Mouse (Mus musculus): ENCODE measurements around the gene Cacna1g.

The Cacna1g gene

DNA sequence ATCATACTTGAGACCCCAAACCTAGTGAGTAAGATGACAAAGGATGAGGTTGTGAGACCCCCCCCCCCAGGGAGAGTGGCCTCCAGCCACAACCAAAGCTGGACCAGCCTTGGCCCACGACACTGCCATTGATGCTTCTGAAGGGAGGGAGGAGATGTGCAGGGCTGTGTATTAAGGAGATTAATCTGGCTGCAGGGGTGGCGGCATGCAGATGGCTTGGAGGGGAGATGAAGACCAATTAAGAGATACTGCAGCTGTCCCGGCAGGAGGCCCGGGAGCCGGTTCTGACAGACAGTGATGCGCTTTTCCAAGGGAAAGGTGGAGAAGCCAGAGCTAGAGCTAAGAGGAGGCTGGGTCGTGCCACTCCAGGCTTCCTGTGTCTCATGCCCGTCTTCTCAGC, 24.8 kb downstream of the Cacna1g start:
- DNase-seq (ENCODE audit: low read depth in 2 of 2, low spot score in 2 of 2) = no peak

DNA sequence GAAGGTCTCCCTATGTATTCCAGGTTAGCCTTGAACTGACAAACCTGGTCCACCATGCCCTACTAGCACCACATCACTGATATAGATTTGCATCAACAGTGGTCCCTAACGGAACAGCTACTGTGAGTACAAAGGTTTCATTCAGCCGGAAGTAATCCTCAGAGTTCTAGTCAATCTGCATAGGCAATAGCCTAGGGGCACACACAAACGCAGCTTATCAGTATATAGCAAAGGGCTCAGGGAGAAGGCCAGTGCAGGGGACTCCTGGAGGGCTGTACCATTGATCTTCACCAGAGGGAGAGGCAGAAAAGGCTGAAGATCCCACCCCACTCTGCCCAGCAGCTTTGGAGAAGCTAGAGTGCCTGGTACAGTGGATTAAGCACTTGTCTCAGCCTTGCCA, 27.0 kb downstream of the Cacna1g start:
- DNase-seq (ENCODE audit: low read depth in 2 of 2, low spot score in 2 of 2) = no peak

DNA sequence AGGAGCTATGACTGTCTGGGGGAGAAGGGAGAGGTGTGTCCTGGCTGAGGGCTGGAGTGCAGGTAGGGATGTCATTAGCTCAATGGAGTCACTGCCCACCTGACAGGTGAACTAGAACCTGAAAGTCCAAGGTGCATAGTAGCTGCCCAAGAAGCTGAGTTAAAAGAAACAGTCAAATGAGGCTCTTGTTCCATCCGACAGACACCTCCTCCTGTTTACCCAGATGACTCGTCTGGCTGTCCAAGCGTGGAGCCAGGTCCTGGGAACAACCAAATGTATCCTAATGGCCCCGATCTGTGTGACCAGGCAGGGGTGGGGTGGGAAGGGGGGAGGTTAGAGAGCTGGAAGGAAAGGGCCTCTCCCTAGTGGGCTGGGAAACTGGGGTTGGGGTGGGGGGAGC, 28.7 kb downstream of the Cacna1g start:
- no peak for DNase-seq (ENCODE audit: low read depth in 2 of 2, low spot score in 2 of 2)

DNA sequence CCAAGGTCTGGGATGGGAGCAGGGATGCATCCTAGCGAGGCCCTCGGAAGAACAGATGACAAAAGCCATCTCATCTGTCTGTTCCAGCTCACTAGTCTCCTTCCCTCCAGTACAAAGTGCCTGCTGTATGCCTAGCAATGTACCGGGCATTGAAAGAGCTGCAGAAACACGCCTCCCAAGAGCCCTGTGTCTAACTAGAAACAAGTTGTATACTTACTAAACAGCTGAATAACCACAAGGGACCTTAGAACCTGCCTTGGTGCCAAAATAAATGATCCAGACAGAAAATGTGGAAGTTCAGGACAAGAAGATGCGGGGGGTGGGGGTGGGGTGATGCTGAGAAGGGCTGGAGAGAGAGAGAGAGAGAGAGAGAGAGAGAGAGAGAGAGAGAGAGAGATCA, 29.2 kb downstream of the Cacna1g start:
- DNase-seq (ENCODE audit: low read depth in 2 of 2, low spot score in 2 of 2) = no peak

DNA sequence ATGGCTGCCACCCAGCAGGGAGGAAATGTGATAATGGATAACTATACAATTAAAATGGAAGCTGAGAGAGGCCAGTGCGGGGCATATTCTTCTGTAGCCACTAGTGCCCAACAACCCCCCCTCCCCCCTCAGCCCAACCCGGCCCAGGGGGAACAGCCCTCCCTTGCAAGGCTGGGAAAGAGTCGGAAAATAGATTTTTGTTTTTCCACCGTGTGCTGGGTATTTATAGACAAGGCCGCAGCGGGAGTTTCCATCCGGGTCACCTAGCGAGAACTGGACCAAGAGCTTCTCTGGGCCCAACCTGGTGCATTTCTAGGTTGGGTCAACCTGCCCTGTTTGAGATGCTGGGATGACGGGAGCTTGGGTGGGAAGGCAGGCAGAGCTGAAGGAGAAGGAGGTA, 32.2 kb downstream of the Cacna1g start:
- DNase-seq (ENCODE audit: low read depth in 2 of 2, low spot score in 2 of 2) = no peak

DNA sequence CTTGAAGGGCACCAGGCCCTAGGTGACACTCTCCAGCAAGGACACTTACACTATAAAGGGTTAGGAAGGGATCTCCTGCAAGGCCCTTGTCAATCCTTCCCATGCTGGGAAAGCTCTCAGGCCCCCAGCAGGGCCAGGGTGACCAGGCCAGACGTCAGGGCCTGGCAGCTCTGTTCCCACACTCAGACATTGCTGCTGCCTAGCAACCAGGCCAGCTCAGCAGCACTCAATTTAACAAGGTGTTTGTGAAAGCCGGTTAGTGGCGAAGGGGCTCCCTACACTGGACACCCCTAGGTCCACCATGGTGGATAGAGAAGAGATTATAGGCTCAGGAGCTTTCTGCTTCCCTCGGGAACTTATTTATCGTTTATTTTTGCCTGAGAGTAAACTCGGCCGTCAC, 32.9 kb downstream of the Cacna1g start:
- DNase-seq (ENCODE audit: low read depth in 2 of 2, low spot score in 2 of 2) = no peak

DNA sequence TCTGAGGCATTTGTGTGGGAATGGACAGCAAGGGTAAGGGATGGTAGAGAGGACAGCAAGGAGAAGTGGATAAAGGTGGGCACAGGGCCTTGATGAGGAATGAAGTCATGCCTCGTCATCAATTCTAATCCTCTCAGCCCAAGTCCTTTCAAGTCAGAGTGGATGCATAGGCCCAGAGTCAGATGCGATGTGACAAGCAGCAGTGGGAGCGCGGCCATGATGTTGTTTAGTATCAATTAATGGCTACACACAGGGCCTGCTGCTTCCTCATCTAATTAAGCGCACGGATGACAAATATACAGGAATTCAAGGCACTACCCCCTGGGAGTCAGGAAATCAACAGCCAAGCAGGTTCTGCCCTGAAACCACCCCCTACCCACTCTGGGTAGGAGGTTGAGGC, 33.6 kb downstream of the Cacna1g start:
- no peak for DNase-seq (ENCODE audit: low read depth in 2 of 2, low spot score in 2 of 2)

DNA sequence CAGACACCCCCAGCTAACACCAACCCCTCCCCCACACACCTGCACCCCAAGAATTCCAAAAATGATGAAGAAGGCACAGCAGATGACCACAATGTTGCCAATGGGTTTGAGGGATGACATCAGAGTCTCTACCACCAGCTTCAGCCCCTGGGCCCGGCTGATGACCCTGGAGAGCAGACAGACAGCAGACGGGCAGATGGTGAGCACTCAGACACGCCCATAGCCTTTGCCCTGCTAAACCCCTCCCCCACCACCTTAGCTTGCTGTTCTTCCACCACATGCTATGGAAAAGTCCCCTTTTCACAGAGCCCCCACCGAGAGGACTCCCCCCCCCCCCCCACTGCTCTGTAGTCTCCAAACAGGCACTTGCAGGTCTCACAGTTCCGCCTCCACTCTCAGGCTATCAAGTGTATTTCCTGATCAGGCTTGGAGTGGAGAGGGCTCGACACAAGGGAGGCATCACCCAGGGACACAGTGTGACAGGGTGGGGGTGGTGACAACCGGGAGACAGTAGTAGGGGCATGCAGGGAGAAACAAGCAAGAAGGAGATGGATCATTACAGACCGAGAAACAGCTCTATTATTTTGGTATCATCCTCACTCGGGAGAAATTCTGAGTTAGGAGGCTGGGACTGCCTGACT, 44.9 kb downstream of the Cacna1g start:
- no peak for DNase-seq (ENCODE audit: low read depth in 2 of 2, low spot score in 2 of 2)

DNA sequence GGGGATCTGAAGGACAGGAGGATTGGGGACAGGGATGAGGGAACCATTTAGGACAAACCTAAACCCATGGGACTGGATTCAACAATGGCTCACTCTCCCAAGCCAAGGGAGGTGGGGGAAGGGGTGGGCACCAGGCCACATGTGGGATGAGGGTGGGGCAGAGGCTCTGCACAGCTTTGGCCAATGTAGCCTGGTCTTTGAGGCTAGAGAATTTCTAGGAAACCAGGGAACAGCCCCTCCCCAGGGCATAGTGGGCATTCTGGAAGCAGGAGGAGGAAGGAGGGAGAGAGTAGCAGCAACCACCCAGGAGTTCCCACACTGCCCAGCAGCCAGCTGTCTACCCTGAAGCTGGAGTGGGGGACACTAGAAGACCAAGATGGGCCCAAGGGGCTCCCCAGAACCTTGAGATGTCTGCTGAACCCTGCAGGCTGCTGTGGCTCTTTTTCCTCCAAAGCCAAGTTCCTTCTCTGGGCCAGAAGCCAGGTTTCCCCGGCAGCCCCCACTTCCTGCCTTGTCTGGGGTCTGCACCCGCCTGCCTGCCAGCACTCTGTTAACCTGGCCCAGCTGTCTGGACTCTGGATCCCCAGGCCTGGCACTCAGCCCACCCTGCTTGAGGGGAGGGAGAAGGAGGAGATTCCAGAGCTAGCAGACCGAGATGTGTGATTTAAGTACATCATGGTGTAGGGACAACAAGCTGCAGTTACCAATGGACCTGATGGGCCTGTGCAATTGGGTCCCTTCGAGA, 45.7 kb downstream of the Cacna1g start:
- no peak for DNase-seq (ENCODE audit: low read depth in 2 of 2, low spot score in 2 of 2)

DNA sequence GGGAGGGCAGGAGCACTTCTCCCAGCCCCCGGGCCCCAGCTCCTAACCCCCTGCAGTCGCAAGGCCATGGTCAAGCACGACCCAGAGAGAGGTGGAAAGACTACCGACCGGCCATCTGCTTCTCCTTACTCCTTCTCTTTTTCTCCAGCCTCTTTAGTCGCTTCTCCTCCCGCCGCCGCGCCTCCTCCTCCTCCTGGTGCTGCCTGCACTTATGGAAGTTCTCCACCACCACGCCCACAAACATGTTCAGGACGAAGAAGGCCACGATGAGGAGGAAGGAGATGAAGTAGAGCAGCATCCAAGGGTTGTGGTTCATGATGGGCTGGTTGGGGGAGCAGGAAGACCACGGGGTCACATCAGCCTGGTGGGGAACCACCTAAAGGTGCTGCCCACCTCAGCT, 48.3 kb downstream of the Cacna1g start:
- no peak for DNase-seq (ENCODE audit: low read depth in 2 of 2, low spot score in 2 of 2)

DNA sequence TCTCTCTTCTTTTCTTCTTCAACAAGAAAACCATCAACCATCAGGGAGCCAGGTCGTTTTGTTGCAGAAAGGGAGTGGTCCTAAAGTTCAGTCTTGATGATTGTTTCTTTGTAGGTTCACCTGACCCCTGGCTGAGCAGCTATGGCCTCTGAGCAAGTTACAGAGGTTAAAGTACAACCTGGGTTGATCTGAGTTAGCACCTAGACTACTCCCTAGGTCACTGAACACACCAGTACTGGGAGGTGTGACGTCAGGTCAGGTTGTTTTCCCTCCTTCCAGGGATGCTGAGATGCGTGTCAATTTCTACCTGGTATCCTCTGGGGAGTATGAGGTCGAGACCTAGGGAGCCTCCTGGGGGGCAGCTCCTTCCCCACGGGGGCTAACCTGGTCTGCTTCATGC, 48.8 kb downstream of the Cacna1g start:
- DNase-seq (ENCODE audit: low read depth in 2 of 2, low spot score in 2 of 2) = no peak

DNA sequence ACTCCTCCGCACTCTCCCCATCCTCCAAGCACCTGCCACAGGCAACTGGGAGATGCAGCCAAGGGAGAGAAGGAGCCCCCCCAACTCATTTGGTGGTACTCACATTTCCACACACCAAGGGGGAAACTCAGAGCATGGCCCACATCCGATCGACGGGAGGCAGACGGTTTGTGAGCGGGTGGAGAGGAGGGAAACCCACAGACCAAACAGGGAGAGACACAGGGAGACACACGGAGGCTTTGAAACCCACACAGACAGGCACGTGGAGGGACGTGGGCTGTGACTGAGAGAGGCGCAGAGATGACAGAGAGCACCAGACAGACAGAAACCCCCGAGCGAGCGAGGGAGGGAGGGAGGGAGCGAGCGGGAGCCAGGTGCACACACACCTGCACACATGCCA, 49.6 kb downstream of the Cacna1g start:
- no peak for DNase-seq (ENCODE audit: low read depth in 2 of 2, low spot score in 2 of 2)

DNA sequence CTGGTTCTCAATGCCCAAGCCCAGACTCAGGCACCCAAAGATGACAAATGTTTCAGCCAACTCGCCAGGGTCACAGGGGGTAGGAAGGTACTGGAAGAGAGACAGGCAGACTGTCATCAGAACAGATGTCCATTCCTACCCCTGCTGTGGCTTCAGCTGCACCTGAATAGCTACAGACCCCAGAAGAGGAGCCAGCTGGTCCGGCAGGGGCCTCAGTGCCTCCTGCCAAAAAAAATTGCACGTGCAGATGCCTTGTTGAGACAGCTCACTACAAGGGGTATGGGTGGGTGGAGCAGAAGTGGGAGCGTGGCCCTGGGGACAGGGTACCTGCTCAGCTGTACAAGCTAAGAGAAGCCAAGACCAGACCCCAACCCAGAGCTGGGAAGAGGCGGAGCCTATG, 50.1 kb downstream of the Cacna1g start:
- DNase-seq (ENCODE audit: low read depth in 2 of 2, low spot score in 2 of 2) = no peak

DNA sequence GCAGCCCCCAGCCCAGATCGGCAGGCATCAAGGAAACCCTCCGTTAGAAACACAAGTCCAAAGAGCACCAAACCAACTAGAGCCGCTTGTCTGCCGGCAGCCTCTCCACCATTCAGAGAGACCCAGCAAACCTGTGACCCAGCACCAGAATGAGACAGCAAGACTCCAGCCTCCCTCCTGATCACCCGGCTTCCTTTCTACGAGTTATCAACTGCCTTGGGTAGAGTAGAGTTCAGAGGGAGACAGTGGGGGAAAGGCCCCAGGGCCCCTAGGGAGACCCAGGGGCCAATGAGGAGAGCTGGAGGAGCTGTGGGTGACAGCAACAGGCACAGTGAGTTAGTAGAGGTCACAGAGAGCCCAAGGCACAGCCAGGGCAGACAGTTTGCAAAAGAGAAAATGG, 53.0 kb downstream of the Cacna1g start:
- no peak for DNase-seq (ENCODE audit: low read depth in 2 of 2, low spot score in 2 of 2)

DNA sequence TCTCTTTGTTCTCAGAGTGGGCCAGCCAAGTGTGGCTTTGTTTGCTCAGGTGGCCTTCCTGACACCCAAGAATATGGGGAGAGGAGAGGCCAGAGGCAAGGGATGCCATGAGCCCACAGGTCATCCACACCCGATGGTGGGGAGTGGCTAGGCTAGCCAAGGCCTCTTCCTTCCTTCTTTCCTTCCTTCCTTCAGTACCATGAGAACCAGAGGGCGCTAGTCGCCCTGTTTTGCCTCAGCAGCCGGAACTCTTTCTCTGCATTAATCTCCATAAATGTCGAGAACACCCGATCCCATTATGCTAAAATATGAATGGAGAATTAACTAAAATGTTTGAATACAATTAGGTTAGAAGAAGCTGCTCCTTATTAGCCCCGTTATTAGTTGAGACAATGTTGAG, 53.7 kb downstream of the Cacna1g start:
- DNase-seq (ENCODE audit: low read depth in 2 of 2, low spot score in 2 of 2) = no peak

DNA sequence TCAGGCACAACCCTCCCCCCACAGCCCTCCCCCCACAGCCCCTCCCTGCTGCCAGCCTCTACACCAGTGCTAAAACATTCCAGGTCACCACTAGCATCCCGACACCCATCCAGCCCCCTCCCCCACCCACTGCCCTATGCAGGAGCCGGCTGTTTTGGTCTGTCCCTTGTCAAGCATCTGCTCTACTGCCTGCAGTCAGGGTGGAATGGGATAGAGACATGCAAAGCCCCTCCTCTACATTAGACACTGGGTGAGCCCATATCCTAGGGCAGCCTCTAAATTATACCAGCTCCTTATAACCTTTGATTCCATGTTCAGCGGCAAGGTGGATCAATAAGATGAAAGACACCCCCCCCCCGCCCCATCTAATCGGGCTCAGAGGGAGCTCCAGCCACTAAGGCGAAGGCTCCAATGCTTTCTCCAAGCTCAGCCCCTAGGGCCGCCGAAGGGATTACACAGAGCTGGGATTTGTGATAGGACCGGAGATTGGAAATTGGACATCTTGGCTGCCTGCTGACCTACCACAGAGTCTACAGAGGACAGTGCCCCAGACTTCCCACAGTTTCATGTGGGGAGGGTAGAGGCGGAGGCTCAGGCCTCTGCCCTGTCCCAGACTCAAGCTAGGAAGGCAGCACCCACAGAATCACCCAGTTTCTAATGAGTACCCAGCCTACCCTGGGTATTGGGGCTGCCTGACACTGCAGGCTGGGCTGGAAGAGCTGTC, 54.8 kb downstream of the Cacna1g start:
- DNase-seq (ENCODE audit: low read depth in 2 of 2, low spot score in 2 of 2) = no peak

DNA sequence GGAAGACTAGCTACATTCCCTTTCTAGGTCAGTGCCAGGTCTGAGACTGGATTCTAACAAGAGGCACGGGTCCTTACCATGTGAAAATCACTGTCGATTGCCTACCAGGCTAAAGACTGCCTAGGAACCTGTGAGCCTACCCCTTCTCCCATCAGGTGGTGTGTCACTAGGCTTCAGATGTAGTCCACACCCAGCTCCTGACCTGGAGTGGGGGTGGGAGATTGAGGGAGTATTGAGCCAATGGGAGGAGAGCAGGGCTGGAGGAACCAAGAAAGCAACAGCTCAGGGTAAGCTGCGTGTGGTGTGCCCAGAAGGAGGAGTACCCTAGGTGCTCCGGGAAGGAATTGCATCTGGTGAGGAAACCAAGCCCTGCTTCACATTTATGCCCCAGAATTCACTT, 60.0 kb downstream of the Cacna1g start:
- no peak for DNase-seq (ENCODE audit: low read depth in 2 of 2, low spot score in 2 of 2)

DNA sequence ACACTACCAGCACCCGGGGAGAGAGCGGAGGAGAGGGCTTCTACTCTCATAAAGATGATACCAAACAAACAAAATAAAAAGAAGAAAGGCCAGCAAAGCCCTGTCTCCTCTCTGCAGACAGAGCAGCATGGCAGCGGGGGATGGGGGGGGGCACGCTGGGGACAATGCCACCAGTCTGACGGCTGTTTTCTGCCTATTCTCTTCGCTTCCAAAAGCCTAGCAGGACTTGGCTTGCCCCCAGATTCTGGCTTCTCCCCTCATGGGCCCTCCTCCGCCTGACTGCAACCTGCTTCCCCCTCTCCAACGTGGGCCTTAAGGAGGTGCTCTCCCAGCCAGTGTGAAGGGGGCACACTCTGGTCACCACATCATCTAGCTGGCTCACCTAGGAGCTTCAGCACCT, 60.5 kb downstream of the Cacna1g start:
- no peak for DNase-seq (ENCODE audit: low read depth in 2 of 2, low spot score in 2 of 2)

DNA sequence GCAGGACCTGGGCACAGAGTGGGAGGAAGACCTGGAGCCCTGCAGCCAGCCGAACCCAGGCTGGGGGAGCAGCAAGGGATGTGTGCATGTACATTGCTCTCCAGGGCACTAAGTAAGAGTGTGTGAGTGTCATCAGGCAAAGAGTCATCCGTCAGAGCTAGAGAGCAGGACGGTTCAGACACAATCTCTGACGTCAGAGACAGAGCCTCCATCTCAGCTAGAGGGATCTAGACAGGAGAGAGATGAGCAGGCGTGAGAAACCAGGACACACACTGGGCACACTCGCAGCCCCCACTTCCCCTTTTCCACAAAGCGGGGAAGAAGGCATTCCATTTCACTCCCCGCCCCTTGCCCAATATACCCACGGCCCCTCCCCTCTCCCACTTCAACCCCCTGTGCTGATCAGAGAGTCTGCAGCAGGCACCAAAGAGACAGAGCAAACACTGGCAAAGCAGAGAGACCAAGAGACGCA, 61.0 kb downstream of the Cacna1g start:
- DNase-seq (ENCODE audit: low read depth in 2 of 2, low spot score in 2 of 2) = no peak

DNA sequence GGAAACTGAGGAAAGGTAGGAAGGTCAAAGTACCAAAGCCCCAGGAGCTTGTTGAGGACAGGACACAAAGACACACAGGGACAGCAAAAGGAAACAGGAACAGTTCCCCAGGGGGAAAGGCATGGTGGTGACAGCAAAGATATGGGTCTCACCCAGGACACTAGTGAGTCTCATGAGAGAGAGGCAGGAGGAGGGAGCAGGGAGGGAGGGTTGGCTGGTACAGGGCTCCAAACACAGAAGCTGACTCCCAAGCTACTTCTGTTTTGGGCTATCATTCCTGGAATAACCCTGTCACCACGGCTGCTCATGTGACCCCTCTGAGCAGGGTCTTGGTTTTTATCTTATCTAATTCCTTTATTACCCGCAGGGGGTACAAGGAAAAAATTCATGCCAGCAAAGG, 61.4 kb downstream of the Cacna1g start:
- DNase-seq (ENCODE audit: low read depth in 2 of 2, low spot score in 2 of 2) = no peak

DNA sequence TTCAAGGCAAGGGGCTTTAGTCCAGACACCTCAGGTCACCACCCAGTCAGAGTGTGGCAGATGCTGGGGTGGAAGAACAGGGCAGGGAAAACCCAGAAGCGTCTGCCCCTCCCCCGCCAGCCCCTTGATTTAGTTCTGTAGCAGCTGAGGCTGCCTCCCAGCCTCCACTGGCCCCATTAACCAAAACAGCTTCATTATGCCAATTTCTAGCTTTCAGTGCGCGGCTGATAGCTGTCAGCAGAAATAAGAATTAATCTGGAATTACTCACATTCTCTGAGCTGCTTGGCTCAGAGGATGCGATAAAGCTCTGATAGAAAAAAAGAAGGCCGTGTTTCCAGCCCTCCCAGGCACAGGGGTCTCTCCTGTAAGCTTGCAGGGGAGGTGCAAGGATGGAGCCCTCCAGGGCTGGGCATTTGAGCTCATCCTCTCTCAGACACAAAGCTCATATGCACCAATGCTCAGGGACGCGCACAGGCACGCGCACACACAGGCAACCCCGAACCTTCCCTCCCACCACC, 66.1 kb downstream of the Cacna1g start:
- DNase-seq (ENCODE audit: low read depth in 2 of 2, low spot score in 2 of 2) = no peak

DNA sequence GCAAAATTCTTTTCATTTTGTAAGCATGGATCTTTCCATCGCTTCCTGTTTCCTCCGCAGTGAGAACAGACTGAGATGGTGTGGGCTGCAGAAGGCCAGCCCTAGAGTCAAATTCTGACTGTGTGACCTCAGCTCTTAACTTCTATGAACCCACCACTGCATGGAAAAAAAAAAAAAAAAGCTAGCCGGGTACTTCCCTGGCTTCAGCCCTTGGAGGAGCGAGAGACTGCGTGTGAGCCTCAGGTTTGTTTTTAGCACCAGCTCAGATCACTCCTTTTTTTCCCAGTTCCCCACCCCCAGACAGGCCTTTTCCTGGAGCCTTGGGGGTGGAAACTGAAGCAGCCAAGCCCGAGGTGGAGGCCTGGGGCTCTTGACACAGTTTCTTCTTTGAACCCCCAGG, 68.7 kb downstream of the Cacna1g start:
- DNase-seq (ENCODE audit: low read depth in 2 of 2, low spot score in 2 of 2) = no peak

Data from CD8-positive naive resting alpha-beta T cell, adult 2 months (primary cell).